Mouse (Mus musculus): ENCODE data around the gene Pitpnm3.
"Not testable (repeated sequence)": the region's sequence is repeated elsewhere in the genome, so short reads cannot be mapped to it uniquely, and the experiment has no call there.

Gene Pitpnm3

GRCm38 (mm10) chr11:72135383-72136158, at the start of gene Pitpnm3:
Pitpnm3 (minus strand) TSS chr11:72135778.
- DNase-seq, result peak; percentile 17

DNA sequence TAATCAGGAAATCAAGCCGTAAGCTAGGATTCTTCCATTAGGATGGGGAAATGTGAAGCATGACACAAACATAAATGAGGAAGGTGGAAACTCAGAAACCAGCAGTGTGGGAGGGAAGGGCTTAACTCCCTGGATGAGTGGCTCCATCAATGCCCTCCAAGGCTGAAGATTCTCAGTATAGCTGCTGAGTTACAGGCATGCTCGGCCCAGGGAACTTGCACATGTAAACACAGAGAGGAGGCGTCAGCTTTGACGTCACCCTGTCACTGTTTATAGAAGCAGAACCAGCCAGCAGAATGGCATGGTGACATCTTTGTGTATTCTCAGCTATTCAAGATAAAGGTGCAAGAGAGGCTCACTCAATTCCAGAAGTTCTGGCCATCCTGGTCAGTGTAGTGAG, 48.7 kb upstream of the Pitpnm3 start:
- no peak for DNase-seq

GRCm38 (mm10) chr11:72181136-72181535, 45.6 kb upstream of the Pitpnm3 start:
- DNase-seq, result no peak

- DNase-seq, result no peak
Observed at GRCm38 (mm10) chr11:72180556-72180955, 45.0 kb upstream of the Pitpnm3 start.

DNA sequence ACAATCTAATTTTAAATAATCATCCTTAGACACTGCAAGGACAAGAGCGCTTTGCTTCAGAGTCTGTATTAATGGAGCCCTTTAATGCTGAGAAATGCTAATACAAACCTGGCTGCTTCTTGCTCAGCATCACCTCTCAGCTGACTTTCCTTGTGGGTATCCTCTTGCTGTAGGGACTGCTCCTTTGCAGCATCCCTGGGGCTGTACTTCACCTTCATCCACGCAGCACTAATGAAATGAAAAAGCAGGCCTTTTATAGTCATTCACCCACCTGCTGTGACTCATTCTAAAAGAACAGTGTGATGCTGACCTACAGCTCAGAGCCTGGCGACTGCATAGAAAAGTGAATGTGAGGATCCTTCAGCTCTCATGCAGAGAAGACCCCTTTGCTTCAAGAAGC, 41.0 kb upstream of the Pitpnm3 start:
- DNase-seq, result no peak

GRCm38 (mm10) chr11:72175966-72176365, 40.4 kb upstream of the Pitpnm3 start:
- no peak for DNase-seq

GRCm38 (mm10) chr11:72174721-72175120, 39.1 kb upstream of the Pitpnm3 start:
- no peak for DNase-seq

GRCm38 (mm10) chr11:72173506-72173905, 37.9 kb upstream of the Pitpnm3 start:
- no peak for DNase-seq

- not testable (repeated sequence) for DNase-seq
Observed at GRCm38 (mm10) chr11:72171906-72172305, 36.3 kb upstream of the Pitpnm3 start.

GRCm38 (mm10) chr11:72169871-72170270, 34.3 kb upstream of the Pitpnm3 start:
- no peak for DNase-seq

DNA sequence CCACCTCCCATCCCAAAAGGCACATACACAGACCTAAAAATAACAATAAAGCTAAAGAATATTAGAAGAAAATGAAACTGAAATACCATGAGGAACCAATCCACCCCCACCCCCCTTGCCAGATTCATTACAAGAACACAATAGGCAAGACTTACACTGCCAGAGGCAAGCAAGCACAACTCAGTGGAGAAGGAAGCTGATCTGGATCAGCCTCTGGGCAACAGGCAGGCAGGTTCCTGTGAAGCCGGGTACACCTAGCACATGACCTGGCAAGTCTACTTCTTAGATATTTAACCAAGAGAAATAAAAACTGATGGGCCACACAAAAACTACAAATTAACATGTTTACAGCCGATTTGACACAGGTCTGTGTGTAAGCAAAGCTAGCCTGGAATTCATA, 27.6 kb upstream of the Pitpnm3 start:
- no peak for DNase-seq

GRCm38 (mm10) chr11:72156624-72157023, 21.0 kb upstream of the Pitpnm3 start:
- no peak for DNase-seq

DNA sequence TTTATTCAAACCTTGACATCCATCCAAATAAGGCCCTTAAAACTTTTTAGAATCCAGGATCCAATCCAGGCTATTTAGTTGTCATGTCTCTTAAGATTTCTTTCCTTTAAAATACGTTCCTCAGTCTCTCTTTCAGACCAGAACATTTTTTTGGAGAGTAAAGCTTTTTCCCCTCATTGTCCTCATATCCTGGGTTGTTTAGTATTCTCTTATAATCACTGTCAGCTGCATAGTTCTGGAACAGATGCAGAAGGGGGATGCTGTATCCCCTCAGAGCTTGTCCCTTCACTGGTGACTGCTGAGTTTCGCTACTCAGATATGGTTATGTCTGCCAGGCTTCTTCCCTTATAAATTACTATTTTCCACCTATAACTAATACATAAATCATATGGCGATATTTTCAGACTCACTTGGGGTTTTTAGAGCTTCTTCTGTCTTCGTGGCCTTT, 20.4 kb upstream of the Pitpnm3 start:
- DNase-seq, result no peak

GRCm38 (mm10) chr11:72155186-72155980, 19.8 kb upstream of the Pitpnm3 start:
- no peak for DNase-seq

GRCm38 (mm10) chr11:72153122-72153862, 17.7 kb upstream of the Pitpnm3 start:
- DNase-seq, result no peak

- DNase-seq, result no peak
Observed at GRCm38 (mm10) chr11:72151120-72151519, 15.5 kb upstream of the Pitpnm3 start.

- DNase-seq, result no peak
Observed at GRCm38 (mm10) chr11:72147910-72148309, 12.3 kb upstream of the Pitpnm3 start.

- DNase-seq, result no peak
Observed at GRCm38 (mm10) chr11:72145877-72146248, 10.3 kb upstream of the Pitpnm3 start.

DNA sequence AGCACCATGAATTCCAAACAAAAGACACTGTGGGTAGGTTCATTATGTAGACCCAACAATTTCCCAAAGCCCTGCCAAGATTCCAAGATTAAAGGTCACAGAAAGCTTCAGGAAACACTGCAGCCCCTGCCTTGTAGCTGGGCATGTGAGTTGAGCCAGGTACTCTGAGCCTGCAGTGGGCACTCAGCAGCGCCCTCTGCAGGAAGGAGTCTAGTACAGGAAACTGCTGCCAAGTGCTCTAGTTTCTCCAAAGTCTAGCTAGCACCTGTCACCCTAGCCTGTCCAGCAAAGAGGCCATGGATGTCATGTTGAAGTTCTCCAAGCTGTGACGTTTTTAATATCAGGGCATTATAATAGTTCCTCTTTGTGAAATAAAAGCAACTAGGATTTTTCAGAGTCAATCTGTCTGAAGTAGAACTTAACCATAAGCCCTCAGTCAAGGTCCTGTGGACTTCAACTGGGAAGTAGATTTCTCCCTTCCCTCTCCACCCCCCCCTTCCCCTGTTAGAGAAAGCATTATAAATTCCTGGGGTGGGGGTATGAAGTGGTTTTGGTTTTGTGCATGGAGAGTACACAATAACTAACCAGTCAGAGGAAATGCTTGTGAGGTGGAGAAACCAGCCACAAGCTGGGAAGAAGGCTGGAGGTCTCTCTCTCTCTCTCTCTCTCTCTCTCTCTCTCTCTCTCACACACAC, 9.8 kb upstream of the Pitpnm3 start:
- DNase-seq, result peak; percentile 65

- peak; percentile 27 for DNase-seq
Observed at GRCm38 (mm10) chr11:72142889-72143288, 7.3 kb upstream of the Pitpnm3 start.

GRCm38 (mm10) chr11:72140198-72140597, 4.6 kb upstream of the Pitpnm3 start:
- DNase-seq, result no peak

GRCm38 (mm10) chr11:72136231-72136982, 829 bp upstream of the Pitpnm3 start:
- DNase-seq, result no peak
